Mouse (Mus musculus) megakaryocyte, embryonic 14.5 days (primary cell): ENCODE measurements around the gene Cript.

ENCODE experiments used
- FLI1 ChIP-seq: IDR thresholded peaks from 2 replicates; pipeline ENCODE4 v1.6.1; 2012; ENCODE audit warnings: low read length, inconsistent platforms, mixed read lengths
- GATA1 ChIP-seq: IDR thresholded peaks from 3 replicates; pipeline ENCODE4 v1.6.1; 2012; ENCODE audit warnings: mixed read lengths, low read length, inconsistent platforms, borderline replicate concordance

- no peak for TF ChIP-seq GATA1
- no peak for TF ChIP-seq FLI1
Measured at GRCm38 (mm10) chr17:87057486-87058266, 32.3 kb downstream of the Cript start.
